Mouse (Mus musculus) liver, embryonic 14.5 days (tissue): Measurements from ENCODE around the gene Pemt. TPM values are rescaled to one million over a fixed set of nuclear protein-coding genes. Genes with fewer than 3 reads are reported as not detected.

Source experiments
- ATAC-seq: fragments of 200-750 bp; cut with Nextera tagmentation; 2 replicates; pipeline ENCODE4 v1.8.0; 2017; ENCODE audit warnings: moderate number of reproducible peaks, mild to moderate bottlenecking, moderate library complexity; ENCODE audit not compliant: insufficient read depth
- DNase-seq, 3 experiments: peaks; one replicate each; pipeline ENCODE4 v3.0.0-alpha.2; 2012 to 2013; ENCODE audit warnings: low read depth in 3 of 3, low spot score in 3 of 3
- H3K27ac ChIP-seq: fragments of 300-500 bp; sonication (generic); 2 replicates; pipeline ENCODE4 v1.5.1; 2014; ENCODE audit warnings: moderate library complexity, mild to moderate bottlenecking, control low read depth, inconsistent platforms
- H3K27me3 ChIP-seq: fragments of 300-500 bp; sonication (generic); 2 replicates; pipeline ENCODE4 v1.6.1; 2014; ENCODE audit warnings: mild to moderate bottlenecking, low read length, moderate library complexity; ENCODE audit not compliant: control insufficient read depth, insufficient read depth
- H3K36me3 ChIP-seq: fragments of 300-500 bp; sonication (generic); replicated peaks from 2 replicates; pipeline ENCODE4 v1.6.1; 2014; ENCODE audit warnings: low read depth; ENCODE audit not compliant: control insufficient read depth, insufficient read depth
- H3K4me1 ChIP-seq, 2 experiments: fragments of 200-500 bp in 1 of 2; fragments of 300-500 bp in 1 of 2; sonication (generic) in 1 of 2; replicated peaks; 2 replicates each; pipeline ENCODE4 v1.6.1; 2012 to 2014; ENCODE audit warnings: antibody characterized with exemption in 1 of 2, inconsistent platforms in 1 of 2, low read length in 1 of 2; ENCODE audit not compliant: control insufficient read depth in 2 of 2, insufficient read depth in 2 of 2
- H3K4me2 ChIP-seq: fragments of 300-500 bp; sonication (generic); 2 replicates; pipeline ENCODE4 v1.6.1; 2014; ENCODE audit warnings: low read depth, mild to moderate bottlenecking, control low read depth, moderate library complexity
- H3K4me3 ChIP-seq, 2 experiments: fragments of 200-500 bp in 1 of 2; fragments of 300-500 bp in 1 of 2; sonication (generic) in 1 of 2; 2 replicates each; pipeline ENCODE4 v1.5.1; 2012 to 2014; ENCODE audit warnings: low read depth in 2 of 2, low read length in 2 of 2, mild to moderate bottlenecking in 2 of 2, control low read depth in 1 of 2, inconsistent platforms in 1 of 2, moderate library complexity in 1 of 2; ENCODE audit not compliant: insufficient read depth in 1 of 2
- H3K9ac ChIP-seq: fragments of 300-500 bp; sonication (generic); replicated peaks from 2 replicates; pipeline ENCODE4 v1.6.1; 2014; ENCODE audit warnings: mild to moderate bottlenecking, control low read depth, moderate library complexity
- H3K9me3 ChIP-seq: fragments of 300-500 bp; sonication (generic); 2 replicates; pipeline ENCODE4 v1.6.1; 2016; ENCODE audit warnings: low read length, mixed read lengths; ENCODE audit not compliant: control insufficient read depth
- CTCF ChIP-seq: IDR thresholded peaks from 2 replicates; pipeline ENCODE4 v1.5.1; 2016; ENCODE audit warnings: antibody characterized with exemption, low read depth, control low read depth
- EP300 ChIP-seq: IDR thresholded peaks from 2 replicates; pipeline ENCODE4 v1.6.1; 2016; ENCODE audit warnings: antibody characterized with exemption, low read depth
- WGBS: fragments of 180-500 bp; shearing (Covaris S2); extraction: QIAGEN DNeasy Blood & Tissue Kit; methylation state at CpG from one replicate; pipeline ENCODE4 v1.1.7; 2014; ENCODE audit not compliant: insufficient replicate concordance; 5-methylcytosine and 5-hydroxymethylcytosine counted together
- polyA plus RNA-seq, 2 experiments: library from polyadenylated mRNA; depleted of rRNA in 1 of 2; stranded (reverse) in 1 of 2; unstranded in 1 of 2; fragments of >200 nt; fragmentation: Nextera tagmentation in 1 of 2; extraction: Ambion mirVana in 1 of 2; gene quantifications; 2 replicates each; pipeline versions ENCODE4 v1.2.1 to v1.2.3; 2012 to 2014

The Pemt gene
- polyA plus RNA-seq, 2 experiments, result 5.2 to 9.0 TPM

- DNase-seq (no peak), ATAC-seq (no peak)
- no peaks in the 10 kb centered on the region for H3K27me3 ChIP-seq
- H3K9me3 ChIP-seq, result no peaks in the 10 kb centered on the region
- no peak overlapping the region for H3K4me3 ChIP-seq
- no peaks in the 10 kb centered on the region; a peak in 1 of 4 replicates for H3K4me1 ChIP-seq
- no peak overlapping the region for H3K9ac ChIP-seq
- no peak overlapping the region for H3K27ac ChIP-seq
- TF ChIP-seq EP300, result no peak
- H3K4me2 ChIP-seq, result no peak overlapping the region
- no peaks in the 10 kb centered on the region for H3K36me3 ChIP-seq
- 70% methylated on average over 4 of the region's 4 CpGs for WGBS
These were observed 15.4 kb downstream of the Pemt start for GRCm38 (mm10) chr11:60030747-60031331.

GRCm38 (mm10) chr11:60029976-60030375, 16.3 kb downstream of the Pemt start:
- H3K27ac ChIP-seq, result no peak overlapping the region
- no peaks in the 10 kb centered on the region for H3K36me3 ChIP-seq
- DNase-seq, result no peak
- no peak overlapping the region for H3K4me2 ChIP-seq
- TF ChIP-seq EP300 (no peak), CTCF (no peak)
- H3K27me3 ChIP-seq, result no peaks in the 10 kb centered on the region
- ATAC-seq, result no peak
- H3K4me3 ChIP-seq, result no peak overlapping the region
- H3K4me1 ChIP-seq, result no peaks in the 10 kb centered on the region
- no peak overlapping the region for H3K9ac ChIP-seq
- no peaks in the 10 kb centered on the region for H3K9me3 ChIP-seq
- WGBS, result 60% methylated on average over 9 of the region's 9 CpGs

GRCm38 (mm10) chr11:60027913-60028875, 18.1 kb downstream of the Pemt start:
- no peak overlapping the region for H3K4me3 ChIP-seq
- no peak overlapping the region for H3K27ac ChIP-seq
- DNase-seq (no peak), ATAC-seq (no peak)
- TF ChIP-seq CTCF (no peak), EP300 (no peak)
- H3K27me3 ChIP-seq, result no peaks in the 10 kb centered on the region
- WGBS, result 65% methylated on average over 10 of the region's 10 CpGs
- H3K9ac ChIP-seq, result no peak overlapping the region
- H3K9me3 ChIP-seq, result no peaks in the 10 kb centered on the region
- H3K4me1 ChIP-seq, result no peaks in the 10 kb centered on the region
- no peak overlapping the region for H3K4me2 ChIP-seq
- H3K36me3 ChIP-seq, result no peaks in the 10 kb centered on the region

GRCm38 (mm10) chr11:60027272-60027671, 19.0 kb downstream of the Pemt start:
- no peaks in the 10 kb centered on the region for H3K4me1 ChIP-seq
- no peak for TF ChIP-seq EP300
- TF ChIP-seq CTCF, result peak; percentile 92
- no peaks in the 10 kb centered on the region for H3K27me3 ChIP-seq
- no peak overlapping the region for H3K9ac ChIP-seq
- no peak overlapping the region for H3K4me2 ChIP-seq
- H3K36me3 ChIP-seq, result no peaks in the 10 kb centered on the region
- DNase-seq, result peak; percentile 42 to 51 (median 49)
- H3K27ac ChIP-seq, result no peak overlapping the region
- H3K9me3 ChIP-seq, result no peaks in the 10 kb centered on the region
- 3% methylated on average over 2 of the region's 2 CpGs for WGBS
- ATAC-seq, result no peak
- no peak overlapping the region for H3K4me3 ChIP-seq

- Histone ChIP-seq H3K4me3 (no peak overlapping the region), H3K36me3 (no peaks in the 10 kb centered on the region), H3K9ac (no peak overlapping the region), H3K4me1 (no peaks in the 10 kb centered on the region), H3K27me3 (no peaks in the 10 kb centered on the region), H3K9me3 (no peaks in the 10 kb centered on the region), H3K4me2 (no peak overlapping the region), H3K27ac (no peak overlapping the region)
- DNase-seq, result no peak
- no peak for ATAC-seq
- no peak for TF ChIP-seq EP300
- no peak for TF ChIP-seq CTCF
- 73% methylated on average over 5 of the region's 5 CpGs for WGBS
These were observed 20.1 kb downstream of the Pemt start for GRCm38 (mm10) chr11:60026166-60026565.
